Mouse (Mus musculus): Measurements from ENCODE around the gene Klhl41.

Klhl41 gene

GRCm38 (mm10) chr2:69683036-69683805 is 13.3 kb downstream of the Klhl41 start:
- peak; percentile 14 for DNase-seq

GRCm38 (mm10) chr2:69684488-69684887 is 14.6 kb downstream of the Klhl41 start:
- DNase-seq: no peak

GRCm38 (mm10) chr2:69690214-69690613 is 20.3 kb downstream of the Klhl41 start:
- DNase-seq: peak; percentile 19

GRCm38 (mm10) chr2:69690843-69691242 is 20.9 kb downstream of the Klhl41 start:
- no peak for DNase-seq

- no peak for DNase-seq
Observed at GRCm38 (mm10) chr2:69693501-69693900, 23.6 kb downstream of the Klhl41 start.

- no peak for DNase-seq
Observed at GRCm38 (mm10) chr2:69700446-69700845, 30.5 kb downstream of the Klhl41 start.

GRCm38 (mm10) chr2:69712171-69712570 is 42.3 kb downstream of the Klhl41 start:
- peak; percentile 42 for DNase-seq

- DNase-seq: peak; percentile 94
Observed at GRCm38 (mm10) chr2:69712981-69713625, 43.2 kb downstream of the Klhl41 start, which contains the start of gene Fastkd1. Gene Fastkd1 (minus strand): TSS chr2:69713516.

- DNase-seq: no peak
Observed at GRCm38 (mm10) chr2:69713626-69714014, 43.7 kb downstream of the Klhl41 start.

- DNase-seq: no peak
Observed at GRCm38 (mm10) chr2:69714126-69714525, 44.2 kb downstream of the Klhl41 start.

- DNase-seq: no peak
Observed at GRCm38 (mm10) chr2:69716483-69716882, 46.6 kb downstream of the Klhl41 start.

- DNase-seq: no peak
Observed at GRCm38 (mm10) chr2:69719121-69719520, 49.2 kb downstream of the Klhl41 start.

GRCm38 (mm10) chr2:69722273-69722649 is 52.3 kb downstream of the Klhl41 start, which contains the start of gene Ppig:
Gene Ppig (plus strand): TSS chr2:69722545.
- no peak for DNase-seq

- DNase-seq: peak; percentile 96
Observed at GRCm38 (mm10) chr2:69722650-69723518, 53.0 kb downstream of the Klhl41 start.

- DNase-seq: no peak
Observed at GRCm38 (mm10) chr2:69723519-69723825, 53.6 kb downstream of the Klhl41 start.
